Mouse (Mus musculus): ENCODE measurements around the gene Ctdspl2.
"Not testable (repeated sequence)": the region's sequence is repeated elsewhere in the genome, so short reads cannot be mapped to it uniquely, and the experiment has no call there.

The Ctdspl2 gene

GRCm38 (mm10) chr2:121955765-121956223 lies at the start of gene Ctdspl2, which contains the start of gene Mageb3:
Gene Ctdspl2, plus strand, starts transcription at chr2:121956001.
Gene Mageb3, minus strand, starts transcription at chr2:121956092.
- peak; percentile 98 for DNase-seq (ENCODE audit: inconsistent age in 2 of 2, low spot score in 1 of 2)

- DNase-seq (ENCODE audit: inconsistent age in 2 of 2, low spot score in 1 of 2) = no peak
These were observed 45.8 kb upstream of the Ctdspl2 start for GRCm38 (mm10) chr2:121909975-121910374.

- DNase-seq (ENCODE audit: inconsistent age in 2 of 2, low spot score in 1 of 2) = peak in 1 of 2 experiments; percentile 38
These were observed 39.5 kb upstream of the Ctdspl2 start for GRCm38 (mm10) chr2:121916047-121916970.

GRCm38 (mm10) chr2:121937624-121938023 lies 18.2 kb upstream of the Ctdspl2 start:
- not testable (repeated sequence) for DNase-seq (ENCODE audit: inconsistent age in 2 of 2, low spot score in 1 of 2)

GRCm38 (mm10) chr2:121943364-121943763 lies 12.4 kb upstream of the Ctdspl2 start:
- DNase-seq (ENCODE audit: inconsistent age in 2 of 2, low spot score in 1 of 2) = no peak

- peak; percentile 13 to 30 for DNase-seq (ENCODE audit: inconsistent age in 2 of 2, low spot score in 1 of 2)
These were observed 687 bp upstream of the Ctdspl2 start for GRCm38 (mm10) chr2:121954971-121955656.

GRCm38 (mm10) chr2:121956224-121957018 lies 620 bp downstream of the Ctdspl2 start:
- DNase-seq (ENCODE audit: inconsistent age in 2 of 2, low spot score in 1 of 2) = peak; percentile 96 to 99

GRCm38 (mm10) chr2:121957216-121957792 lies 1.5 kb downstream of the Ctdspl2 start:
- peak in 1 of 2 experiments; percentile 41 for DNase-seq (ENCODE audit: inconsistent age in 2 of 2, low spot score in 1 of 2)

GRCm38 (mm10) chr2:121995738-121996137 lies 39.9 kb downstream of the Ctdspl2 start:
- DNase-seq (ENCODE audit: inconsistent age in 2 of 2, low spot score in 1 of 2) = no peak

- DNase-seq (ENCODE audit: inconsistent age in 2 of 2, low spot score in 1 of 2) = no peak
These were observed 53.0 kb downstream of the Ctdspl2 start for GRCm38 (mm10) chr2:122008832-122009231.

GRCm38 (mm10) chr2:122011441-122011840 lies 55.6 kb downstream of the Ctdspl2 start:
- DNase-seq (ENCODE audit: inconsistent age in 2 of 2, low spot score in 1 of 2) = peak in 1 of 2 experiments; percentile 15

- no peak for DNase-seq (ENCODE audit: inconsistent age in 2 of 2, low spot score in 1 of 2)
These were observed 62.9 kb downstream of the Ctdspl2 start for GRCm38 (mm10) chr2:122018705-122019104.

GRCm38 (mm10) chr2:122022284-122022683 lies 66.5 kb downstream of the Ctdspl2 start:
- no peak for DNase-seq (ENCODE audit: inconsistent age in 2 of 2, low spot score in 1 of 2)

GRCm38 (mm10) chr2:122027091-122027490 lies 71.3 kb downstream of the Ctdspl2 start:
- DNase-seq (ENCODE audit: inconsistent age in 2 of 2, low spot score in 1 of 2) = peak; percentile 23 to 46

- DNase-seq (ENCODE audit: inconsistent age in 2 of 2, low spot score in 1 of 2) = peak; percentile 93 to 97
These were observed 72.3 kb downstream of the Ctdspl2 start, which contains the start of gene Eif3j1 for GRCm38 (mm10) chr2:122027862-122028755. Gene Eif3j1, plus strand, starts transcription at chr2:122028546.

- DNase-seq (ENCODE audit: inconsistent age in 2 of 2, low spot score in 1 of 2) = peak in 1 of 2 experiments; percentile 76
These were observed 73.2 kb downstream of the Ctdspl2 start for GRCm38 (mm10) chr2:122028756-122029700.

- DNase-seq (ENCODE audit: inconsistent age in 2 of 2, low spot score in 1 of 2) = no peak
These were observed 76.2 kb downstream of the Ctdspl2 start for GRCm38 (mm10) chr2:122031970-122032369.

GRCm38 (mm10) chr2:122036064-122036463 lies 80.3 kb downstream of the Ctdspl2 start:
- DNase-seq (ENCODE audit: inconsistent age in 2 of 2, low spot score in 1 of 2) = no peak
